Mouse (Mus musculus): ENCODE measurements at regions not wholly inside any gene's neighbourhood (a gene's known extent, or its start where the extent isn't known, plus 50 kb on each side); places are given as distances from the start of the nearest gene placed in this dataset.

DNA sequence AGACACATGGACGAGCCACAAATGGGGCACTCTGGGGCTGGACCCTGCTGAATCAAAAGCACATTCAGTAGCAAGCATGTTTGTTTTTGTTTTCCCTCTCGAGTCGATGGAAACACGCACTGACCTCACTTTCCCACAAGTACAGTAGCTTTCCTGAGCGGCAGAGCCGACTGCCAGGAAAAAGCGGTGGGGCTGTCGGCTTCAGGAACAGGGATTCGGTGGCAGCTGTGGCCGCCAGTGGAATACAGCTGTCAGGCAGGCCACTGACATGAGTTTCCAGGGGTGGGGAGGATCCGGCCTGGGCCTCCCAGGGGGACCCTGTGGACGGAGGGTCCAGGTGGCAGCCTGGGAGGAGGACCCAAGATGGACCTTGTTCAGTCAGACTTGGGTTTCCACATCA is 157.0 kb downstream of the Fgf18 start:
- no peak for DNase-seq (ENCODE audit: low read depth, low spot score)

DNA sequence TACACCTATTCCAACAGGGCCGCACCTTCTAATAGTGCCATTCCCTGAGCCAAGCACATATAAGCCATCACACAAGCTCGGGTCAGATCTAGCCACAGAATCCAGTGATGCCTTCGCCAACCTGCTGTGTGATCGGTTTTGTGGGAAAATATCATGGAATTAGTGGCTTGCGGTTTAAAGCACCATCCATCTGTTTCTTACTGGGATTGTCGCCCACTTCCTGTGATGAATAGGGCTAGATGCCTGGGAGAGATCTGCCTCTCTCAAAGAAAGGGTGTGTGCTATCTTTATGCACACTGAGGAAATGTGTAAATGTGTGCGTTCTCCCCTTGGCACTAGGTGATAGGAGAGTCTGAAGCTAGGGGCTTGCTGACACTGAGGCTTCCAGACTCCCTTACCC is 154.5 kb upstream of the Smim23 start:
- no peak for DNase-seq (ENCODE audit: low read depth, low spot score)

DNA sequence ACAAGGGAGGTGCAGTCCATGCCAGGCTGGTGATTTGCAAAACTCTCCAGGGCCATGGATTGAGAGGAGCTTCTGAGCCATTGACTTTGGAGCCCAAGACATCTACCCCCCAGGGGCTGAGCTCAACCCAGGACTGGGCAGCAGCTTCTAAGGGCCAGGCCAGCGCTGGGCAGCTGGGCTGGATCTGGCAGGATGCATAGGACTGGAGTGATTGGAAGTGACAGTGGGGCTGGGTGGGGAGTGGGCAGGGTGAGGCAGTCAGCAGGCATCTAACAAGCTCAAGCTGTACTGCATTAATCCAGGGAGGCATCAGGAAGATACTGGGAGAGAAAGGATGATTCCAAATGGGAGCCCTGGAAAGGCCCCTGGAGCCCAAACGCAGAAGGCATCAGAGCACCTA is 152.2 kb upstream of the Smim23 start:
- DNase-seq (ENCODE audit: low read depth, low spot score): no peak

DNA sequence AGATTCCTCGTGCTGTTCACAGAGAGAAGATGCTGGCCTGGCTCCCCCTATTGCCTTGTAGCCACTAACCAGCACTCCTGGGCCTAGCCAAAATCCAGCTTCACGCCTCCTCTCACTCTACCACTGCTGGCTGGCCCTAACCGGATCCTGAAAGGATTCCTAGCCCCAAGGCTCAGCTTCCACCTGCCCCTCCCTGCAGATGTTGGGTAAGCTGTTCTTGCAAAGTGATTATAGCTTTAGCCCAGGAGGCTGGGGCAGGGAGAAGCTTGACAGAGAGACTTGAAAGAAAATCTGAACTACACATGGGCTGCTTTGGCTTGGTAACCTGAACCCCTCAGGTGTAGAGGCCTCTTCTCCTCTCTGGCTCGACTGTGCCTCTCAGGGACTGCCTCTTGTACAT is 149.0 kb upstream of the Smim23 start:
- DNase-seq (ENCODE audit: low read depth, low spot score): no peak

DNA sequence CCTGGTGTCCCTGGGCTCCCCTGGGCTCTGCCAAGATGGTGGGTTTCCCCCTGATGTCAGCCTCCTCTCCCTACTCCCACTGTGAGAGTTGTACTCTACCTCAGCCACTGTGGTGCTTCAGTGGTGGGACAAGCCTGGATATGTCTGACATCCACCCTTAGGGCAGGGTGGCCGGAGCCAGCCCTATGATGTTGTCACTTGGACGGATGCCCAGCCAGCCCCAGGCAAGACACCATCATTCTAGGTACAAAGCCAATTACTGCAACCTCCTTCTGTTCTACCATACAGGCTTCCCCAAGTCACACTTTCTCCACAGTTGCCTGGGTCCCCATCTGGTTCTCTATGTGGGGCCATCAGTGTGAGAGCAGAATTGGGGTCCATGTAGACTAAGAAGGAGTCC is 141.0 kb upstream of the Smim23 start:
- DNase-seq (ENCODE audit: low read depth, low spot score): no peak

DNA sequence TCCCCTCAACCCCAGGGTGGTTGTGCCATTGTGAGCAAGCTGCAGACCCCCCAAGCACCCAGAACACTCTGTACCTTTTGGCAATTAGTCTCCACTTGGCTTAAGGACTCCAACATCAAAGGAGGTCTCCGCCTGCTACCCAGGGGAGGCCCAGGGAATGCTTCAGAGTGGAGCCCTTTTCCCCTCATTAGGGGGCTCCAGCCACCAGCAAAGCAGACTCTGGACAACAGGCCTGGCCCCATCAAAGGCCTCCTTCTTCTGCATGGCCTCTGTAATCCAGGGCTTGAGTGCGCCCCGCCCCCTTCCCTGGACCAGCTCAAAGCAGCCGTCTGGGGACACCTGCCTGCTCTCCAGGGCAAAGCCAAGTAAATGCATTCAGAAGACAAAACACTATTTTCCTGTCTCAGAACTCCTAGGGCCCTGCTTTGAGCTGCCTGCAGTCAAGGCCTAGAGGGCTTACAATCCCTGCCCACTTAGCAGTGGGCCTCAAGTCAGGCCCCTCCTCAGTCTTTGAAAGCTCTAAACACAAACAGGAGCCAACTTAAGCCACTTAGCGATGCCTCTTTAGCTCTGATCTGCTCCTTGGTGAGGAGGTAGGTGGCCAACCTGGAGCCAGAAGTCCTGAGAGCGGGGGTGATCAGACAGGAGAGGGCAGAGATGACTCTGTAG is 139.4 kb upstream of the Smim23 start:
- no peak for DNase-seq (ENCODE audit: low read depth, low spot score)

DNA sequence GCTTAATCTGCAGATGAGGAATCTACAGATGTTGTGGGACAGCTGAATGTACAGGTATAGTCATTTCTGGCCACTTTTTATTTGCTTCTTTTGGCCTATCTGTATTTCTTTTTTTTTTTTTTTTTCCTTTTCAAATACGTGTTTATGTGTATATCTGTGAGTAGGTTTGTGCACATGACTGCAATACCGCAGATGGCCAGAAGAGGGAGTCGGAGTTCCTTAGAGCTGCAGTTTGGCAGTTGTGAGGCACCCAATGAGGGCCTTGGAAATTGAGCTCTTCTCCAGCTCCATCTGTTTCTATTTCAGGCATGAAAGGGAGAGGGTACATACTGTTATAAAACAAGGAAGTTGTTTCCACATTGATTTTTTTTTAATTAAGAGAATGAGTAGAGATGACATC is 137.2 kb upstream of the Smim23 start:
- no peak for DNase-seq (ENCODE audit: low read depth, low spot score)

DNA sequence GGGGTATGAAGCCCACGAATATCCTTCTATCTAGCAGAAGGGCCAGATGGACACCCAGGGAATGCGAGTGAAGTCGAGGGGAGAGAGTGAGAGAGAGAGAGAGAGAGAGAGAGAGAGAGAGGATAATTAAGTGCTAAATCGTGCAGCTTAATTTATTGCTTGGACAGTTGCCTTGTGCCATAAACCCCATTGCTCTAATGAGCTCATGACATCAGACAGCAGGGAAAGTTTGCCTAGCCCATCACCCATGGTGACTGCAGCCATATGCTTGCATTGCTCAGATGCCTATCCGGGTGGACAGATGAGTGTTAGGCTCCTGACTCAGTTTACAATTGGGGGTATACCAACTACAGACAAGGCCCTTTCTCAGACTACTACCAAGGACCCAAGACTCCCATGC is 134.6 kb upstream of the Smim23 start:
- no peak for DNase-seq (ENCODE audit: low read depth, low spot score)

DNA sequence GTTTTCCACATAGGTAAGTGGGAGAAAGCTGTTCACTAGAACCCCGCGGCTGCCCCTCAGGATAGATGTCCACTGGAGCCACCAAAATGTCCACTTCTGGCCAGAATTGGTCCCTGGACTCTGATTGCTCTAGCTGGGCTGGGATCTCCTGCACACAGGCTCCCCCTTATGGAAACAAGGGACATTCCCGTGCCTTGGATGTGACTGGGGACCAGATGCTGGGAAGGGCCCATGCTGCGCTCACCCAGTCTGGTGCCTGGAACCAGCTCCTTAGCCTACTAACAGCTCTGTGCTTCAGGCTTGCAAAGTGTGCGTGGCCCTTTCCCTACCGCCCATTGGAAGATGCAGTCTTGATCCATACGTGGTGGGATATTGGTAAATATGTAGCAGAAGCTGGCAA is 132.6 kb upstream of the Smim23 start:
- DNase-seq (ENCODE audit: low read depth, low spot score): no peak

DNA sequence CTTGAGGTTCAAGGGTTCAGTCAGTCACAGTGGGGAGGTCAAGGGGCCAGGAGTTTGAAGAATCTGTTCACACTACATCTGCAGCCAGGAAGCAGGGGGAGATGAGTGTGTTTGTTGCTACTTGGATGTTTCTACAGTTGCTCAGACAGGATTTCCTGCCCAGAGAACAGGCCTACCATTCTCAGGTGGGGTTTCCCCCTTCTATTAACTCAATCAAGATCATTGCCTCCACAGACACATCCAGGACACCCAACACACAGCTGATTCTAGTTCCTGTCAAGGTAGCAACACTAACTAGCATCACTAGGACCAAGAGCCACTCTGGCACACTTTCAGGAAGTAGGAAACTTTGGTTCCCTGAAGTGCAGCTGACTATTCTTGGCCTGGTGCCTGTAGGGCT is 127.9 kb upstream of the Smim23 start:
- peak; percentile 12 for DNase-seq (ENCODE audit: low read depth, low spot score)

DNA sequence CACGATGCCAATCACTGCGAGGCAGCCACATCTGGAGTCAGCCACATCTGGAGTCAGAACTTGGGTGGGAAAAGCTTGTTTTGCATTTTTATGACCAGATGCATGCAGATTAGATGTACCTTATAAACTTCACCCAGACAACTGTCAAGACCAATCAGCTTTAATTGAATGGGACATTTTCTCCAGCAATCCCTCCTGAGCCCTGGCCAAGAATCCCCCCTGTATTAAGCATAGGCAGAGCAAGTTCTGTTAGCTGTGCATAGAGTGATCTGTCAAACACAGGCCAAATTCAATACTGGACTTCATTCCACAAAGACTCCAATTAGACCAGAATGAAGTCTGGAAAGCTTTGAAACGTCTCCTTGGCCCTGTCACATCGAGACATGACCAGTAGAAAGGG is 123.7 kb upstream of the Smim23 start:
- no peak for DNase-seq (ENCODE audit: low read depth, low spot score)

DNA sequence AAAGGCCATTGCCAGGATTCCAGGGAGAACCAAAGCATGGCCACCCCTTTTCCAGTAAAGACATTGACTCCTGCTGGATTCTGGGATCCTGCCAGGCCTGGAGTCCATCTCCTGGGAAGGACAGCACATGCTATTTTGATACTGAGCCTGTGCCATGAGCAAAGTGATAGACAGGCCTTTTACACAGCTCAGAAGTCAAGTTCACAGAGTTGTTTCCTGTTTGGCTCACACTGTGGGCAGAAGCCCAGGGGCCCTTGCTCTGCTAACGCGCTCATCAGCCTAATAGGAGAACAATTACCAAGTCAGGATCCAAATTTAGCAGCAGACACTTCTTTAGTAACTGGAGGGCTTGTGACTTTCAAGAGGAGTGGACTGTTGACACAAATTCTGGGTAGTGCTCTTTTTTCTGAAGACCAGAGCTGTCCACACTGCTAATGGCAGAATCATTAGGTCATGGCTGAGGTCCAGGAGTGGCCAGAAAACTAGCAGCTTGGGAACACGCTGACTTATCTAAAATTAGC is 122.1 kb upstream of the Smim23 start:
- no peak for DNase-seq (ENCODE audit: low read depth, low spot score)

DNA sequence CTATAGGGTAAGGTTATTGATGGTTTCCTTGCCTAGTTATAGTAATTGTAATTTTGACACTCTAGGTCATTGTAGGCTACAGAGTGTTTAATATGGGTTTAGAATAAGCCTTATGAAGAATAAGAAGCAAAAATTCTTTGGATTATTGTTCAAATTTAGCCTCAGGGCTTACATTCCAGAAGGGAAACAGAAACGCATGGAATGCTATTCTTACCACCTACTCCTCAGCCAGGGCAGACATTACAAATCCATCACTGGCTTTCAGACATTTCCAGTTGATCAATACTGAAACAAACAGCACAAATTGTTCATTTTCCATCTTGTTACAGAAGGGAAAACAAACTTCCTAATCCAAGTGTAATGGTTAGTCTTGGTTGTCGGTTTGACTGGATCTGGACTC is 120.7 kb upstream of the Smim23 start:
- no peak for DNase-seq (ENCODE audit: low read depth, low spot score)

DNA sequence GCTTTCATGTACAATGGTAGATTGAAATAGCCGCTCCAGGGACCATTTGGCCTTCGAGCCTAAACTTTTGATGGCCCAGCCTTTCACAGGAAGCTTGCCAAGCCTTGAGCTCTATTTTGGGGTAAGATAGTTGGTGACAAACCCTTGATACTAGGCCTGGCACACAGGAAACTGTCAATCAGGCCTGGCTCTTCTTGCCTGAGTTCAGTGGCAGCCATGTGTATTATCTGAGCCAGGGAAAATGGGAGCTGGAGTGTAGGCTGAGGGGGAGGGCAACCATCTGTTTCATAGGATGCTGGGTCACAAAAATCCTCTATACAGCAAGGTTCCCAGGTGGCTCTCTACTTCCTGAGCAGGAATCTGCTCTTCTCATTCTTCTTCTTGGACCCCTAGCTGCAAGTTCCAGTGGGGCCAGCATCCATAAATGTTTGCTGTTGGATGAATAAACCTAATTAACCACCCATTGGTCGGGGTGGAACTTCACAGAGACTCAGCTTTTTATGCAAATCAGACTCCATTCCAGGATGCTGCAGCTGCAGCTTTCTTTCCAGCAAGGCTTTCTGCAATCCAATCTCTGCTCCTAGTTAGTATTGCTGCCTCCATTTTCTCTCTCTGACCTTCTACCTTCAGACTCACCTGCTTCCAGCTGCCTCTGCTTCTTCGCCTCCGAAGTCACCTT is 117.1 kb upstream of the Smim23 start:
- DNase-seq (ENCODE audit: low read depth, low spot score): no peak

DNA sequence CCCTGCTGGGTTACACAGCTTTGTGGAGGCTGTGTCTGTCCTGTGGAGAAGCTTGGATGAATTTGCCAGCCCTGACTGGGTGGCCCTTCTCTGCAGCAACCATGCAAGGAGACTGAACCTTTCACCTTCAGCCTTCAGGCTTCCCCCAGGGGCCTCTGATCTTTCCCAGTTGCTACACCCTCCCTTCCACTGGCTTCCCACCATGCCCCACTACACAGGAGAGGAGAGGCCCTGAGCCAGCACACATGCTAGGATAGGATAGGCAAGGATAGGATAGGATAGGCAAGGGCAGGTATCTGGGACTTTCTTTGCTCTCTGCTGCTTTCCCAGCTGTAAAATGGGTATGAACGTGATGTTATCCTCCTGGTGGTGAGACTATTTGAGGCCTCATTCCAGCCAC is 114.7 kb upstream of the Smim23 start:
- no peak for DNase-seq (ENCODE audit: low read depth, low spot score)

DNA sequence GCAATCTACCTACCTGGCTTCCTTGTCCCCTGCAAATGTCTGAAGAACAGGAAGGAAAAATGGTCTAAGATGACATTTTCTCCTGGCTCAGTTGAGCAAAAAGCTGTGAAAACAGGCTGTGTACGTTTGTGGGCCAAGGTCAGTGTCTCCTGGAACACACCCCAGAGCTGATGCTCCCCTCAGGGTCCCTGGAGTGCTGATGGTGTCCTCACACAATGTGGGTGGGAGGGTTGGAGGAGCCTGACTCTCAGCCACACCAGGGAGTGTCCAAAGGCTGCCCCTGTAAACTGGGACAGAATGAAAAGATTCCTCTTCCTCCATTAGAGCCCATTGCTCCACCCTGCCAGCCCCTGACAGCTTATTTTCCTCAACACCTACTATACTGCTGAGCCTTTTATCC is 112.8 kb upstream of the Smim23 start:
- no peak for DNase-seq (ENCODE audit: low read depth, low spot score)

DNA sequence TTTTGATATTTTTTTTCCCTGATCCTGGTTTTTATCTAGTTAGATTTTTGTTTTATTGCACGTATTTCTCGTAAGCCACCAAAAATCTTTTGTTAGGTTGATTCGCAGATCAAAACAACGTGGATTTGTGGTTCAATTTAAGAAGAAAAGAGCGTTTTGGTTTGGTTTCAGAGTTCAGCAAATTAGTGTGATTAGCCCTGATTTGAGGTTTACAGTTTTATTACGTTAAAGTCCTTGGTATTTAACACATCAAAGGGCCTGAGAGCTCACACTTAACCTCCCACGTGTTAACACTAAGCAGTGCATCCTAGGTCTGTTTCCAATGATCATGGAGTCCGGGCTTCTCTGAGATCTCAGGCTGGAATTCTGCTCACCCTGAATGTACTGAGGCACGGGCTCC is 107.5 kb upstream of the Smim23 start:
- DNase-seq (ENCODE audit: low read depth, low spot score): no peak

DNA sequence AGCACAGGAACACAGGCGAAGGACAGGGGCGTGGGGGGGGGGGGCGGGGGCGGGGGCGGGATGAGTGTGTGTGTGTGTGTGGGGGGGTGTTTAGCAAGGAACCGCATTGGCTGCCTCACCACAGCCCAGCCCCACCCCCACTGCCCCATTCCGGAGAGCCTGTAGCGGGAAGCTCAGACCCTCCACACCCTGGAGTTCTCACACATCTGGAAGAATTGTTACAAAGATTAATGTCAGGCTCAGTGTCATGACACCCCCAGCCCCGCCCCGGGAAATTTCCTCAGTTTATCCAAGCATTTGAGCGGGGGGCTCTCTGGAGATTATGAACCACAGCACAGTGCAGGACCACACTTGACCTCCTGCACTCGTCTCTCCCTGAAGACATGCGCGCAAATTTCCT is 106.6 kb upstream of the Smim23 start:
- no peak for DNase-seq (ENCODE audit: low read depth, low spot score)

DNA sequence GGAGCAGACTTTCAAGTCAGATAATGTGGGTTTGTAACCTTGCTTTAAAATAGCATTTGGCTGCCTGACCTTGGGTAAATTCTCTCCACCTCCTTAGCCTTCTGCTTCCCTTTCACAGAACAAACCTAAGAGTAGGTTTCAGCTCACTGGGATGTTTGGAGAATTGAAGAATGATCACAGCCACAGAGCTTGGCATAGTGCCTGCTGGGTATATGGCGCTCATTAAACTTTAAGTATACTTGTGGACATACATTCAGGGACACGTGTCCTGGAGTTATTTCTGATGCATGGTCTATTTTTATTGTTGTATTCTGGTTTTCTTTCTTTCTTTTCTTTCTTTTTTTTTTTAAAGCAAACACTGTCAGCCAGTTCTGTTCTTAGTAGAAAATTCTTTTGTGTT is 104.4 kb upstream of the Smim23 start:
- no peak for DNase-seq (ENCODE audit: low read depth, low spot score)

DNA sequence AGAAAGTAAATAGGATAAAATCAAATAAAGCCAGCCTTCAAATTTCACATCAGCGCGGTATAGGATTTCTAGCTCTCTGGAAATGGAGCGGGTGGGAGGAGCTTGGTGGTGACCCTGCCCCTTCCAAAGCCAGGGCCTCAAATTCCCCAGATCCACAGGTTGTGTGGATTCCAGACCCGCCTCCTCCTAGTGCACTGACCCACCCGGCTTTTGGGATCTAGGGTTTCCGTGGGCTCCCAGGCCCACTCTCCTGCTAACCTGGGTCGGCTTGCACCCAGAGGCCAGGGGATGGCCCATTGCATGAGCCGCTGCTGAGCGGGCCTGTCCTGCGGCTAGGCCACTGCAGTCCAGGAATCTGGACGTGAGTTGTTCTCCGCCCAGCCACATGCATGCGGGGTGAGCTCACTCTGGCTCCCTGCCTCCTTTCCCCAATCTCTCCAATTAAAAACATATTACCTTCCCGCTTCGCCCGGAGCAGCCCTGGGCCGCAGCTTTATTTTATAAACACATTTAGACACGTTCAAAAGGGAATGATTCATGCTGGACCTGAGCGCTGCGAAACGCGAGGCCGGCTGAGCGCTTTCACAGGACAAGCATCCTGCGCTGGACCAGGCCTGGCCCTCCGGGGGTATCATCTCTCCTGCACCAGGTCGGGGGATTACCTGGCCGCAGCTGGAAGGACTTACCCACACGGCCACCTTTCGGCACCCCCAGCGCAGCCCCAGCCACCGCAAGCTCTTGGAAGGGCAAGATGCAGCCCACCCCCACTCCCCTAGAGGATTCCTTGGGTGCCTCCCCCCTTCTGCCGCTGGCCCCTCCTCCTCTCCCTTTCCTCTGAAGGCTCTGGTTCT is 101.2 kb upstream of the Smim23 start:
- DNase-seq (ENCODE audit: low read depth, low spot score): no peak

DNA sequence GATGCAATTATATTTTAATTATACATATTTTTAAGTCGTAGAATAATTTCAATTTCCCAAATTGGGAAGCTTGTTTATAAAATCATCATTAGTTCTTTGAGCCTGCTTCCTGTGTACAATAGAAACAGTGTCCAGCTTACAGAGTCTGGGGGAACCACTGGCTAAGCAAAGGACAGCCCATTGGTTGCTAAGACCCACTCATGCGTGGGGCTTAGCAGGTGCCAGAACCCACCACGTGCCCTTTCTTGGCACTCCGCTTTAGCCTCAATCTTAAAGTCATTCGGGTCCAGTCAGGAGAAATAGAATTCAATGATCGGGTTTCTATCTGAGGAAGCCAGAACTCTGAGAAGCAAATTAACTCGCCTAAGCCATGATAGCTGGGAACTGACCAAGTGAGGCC is 100.5 kb upstream of the Smim23 start:
- no peak for DNase-seq (ENCODE audit: low read depth, low spot score)

DNA sequence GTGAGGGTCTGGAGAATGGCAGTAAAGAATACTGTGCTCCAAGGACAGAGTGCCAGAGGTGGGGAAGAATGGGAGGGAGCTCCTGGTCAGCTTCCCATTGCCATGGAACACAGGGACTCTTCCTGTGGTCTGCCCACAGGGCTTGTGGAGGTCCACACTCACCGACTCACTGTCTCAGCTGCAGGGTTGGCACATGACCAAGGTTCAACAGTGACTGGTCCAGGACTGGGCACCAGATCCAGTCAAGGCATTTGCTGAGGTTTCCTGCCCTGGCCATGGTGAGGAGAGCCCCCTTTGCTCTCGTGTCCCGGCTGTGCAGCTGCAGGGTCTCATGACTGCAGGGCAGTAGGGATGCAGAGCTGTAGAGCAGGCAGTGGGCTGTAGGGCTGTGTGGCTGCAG is 88.7 kb upstream of the Smim23 start:
- no peak for DNase-seq (ENCODE audit: low read depth, low spot score)

DNA sequence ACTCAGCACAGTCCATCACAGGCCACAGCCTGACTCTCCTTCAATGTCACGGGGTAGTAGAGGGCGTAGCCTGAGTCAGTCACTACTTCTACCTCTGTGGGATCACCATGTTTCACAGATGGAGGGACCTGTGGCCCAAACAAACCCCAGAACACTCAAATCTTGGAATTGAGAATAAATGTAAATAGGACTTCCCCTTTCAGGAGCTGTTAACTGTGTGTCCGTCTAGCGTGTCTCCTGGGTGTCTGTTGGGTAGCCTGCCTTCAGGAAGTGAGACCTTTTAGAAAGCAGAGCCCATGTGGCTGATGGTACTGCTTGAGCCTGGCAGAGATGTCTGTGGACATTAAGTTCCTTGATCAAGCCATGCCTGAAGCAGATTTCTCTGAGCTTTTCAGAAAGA is 87.4 kb upstream of the Smim23 start:
- DNase-seq (ENCODE audit: low read depth, low spot score): no peak

Data from CD4-positive helper T cell, adult 2 months (primary cell).